Mouse (Mus musculus) CH12.LX (cell line): ENCODE measurements around the gene Tuba8. TPM values are rescaled to one million over a fixed set of nuclear protein-coding genes. Genes with fewer than 3 reads are reported as not detected.

Source experiments
- DNase-seq: peaks from one replicate; pipeline ENCODE4 v3.0.0-alpha.2; 2013; ENCODE audit errors: extremely low read depth
- H3K27ac ChIP-seq: 2 replicates; pipeline ENCODE4 v1.5.1; 2012; ENCODE audit warnings: low read depth, mild to moderate bottlenecking, control low read depth, moderate library complexity; ENCODE audit not compliant: insufficient read depth
- H3K27me3 ChIP-seq: replicated peaks from 2 replicates; pipeline ENCODE3; 2012; ENCODE audit warnings: inconsistent platforms
- H3K36me3 ChIP-seq, 2 experiments: replicated peaks in 1 of 2; 2 replicates each; pipeline versions ENCODE3 to v1.6.1; 2012; ENCODE audit warnings: inconsistent platforms in 1 of 2, low read length in 1 of 2, mild to moderate bottlenecking in 1 of 2, mixed read lengths in 1 of 2, moderate library complexity in 1 of 2; ENCODE audit not compliant: control insufficient read depth in 1 of 2, insufficient read depth in 1 of 2
- H3K4me1 ChIP-seq, 2 experiments: 2 replicates each; pipeline ENCODE4 v1.6.1; 2012; ENCODE audit warnings: inconsistent platforms in 1 of 2, moderate library complexity in 1 of 2; ENCODE audit not compliant: insufficient read depth in 2 of 2, control insufficient read depth in 1 of 2
- H3K4me2 ChIP-seq: 2 replicates; pipeline ENCODE4 v1.6.1; 2012; ENCODE audit warnings: low read depth, mild to moderate bottlenecking, control low read depth; ENCODE audit not compliant: poor library complexity, insufficient read depth, severe bottlenecking
- H3K4me3 ChIP-seq, 3 experiments: fragments of 150-350 bp in 1 of 3; sonication (generic) in 1 of 3; replicated peaks in 1 of 3; 2 replicates each; pipeline versions ENCODE3 to v1.5.1; 2011 to 2012; ENCODE audit warnings: low read depth in 2 of 3, low read length in 2 of 3, mild to moderate bottlenecking in 2 of 3, moderate library complexity in 2 of 3, control low read depth in 1 of 3, improper control_type of control experiment in 1 of 3, inconsistent platforms in 1 of 3, mixed read lengths in 1 of 3; ENCODE audit not compliant: poor library complexity in 1 of 3
- H3K79me2 ChIP-seq: replicated peaks from 2 replicates; pipeline ENCODE4 v1.6.1; 2012; ENCODE audit warnings: mild to moderate bottlenecking, moderate library complexity; ENCODE audit not compliant: control insufficient read depth, poor library complexity, insufficient read depth, severe bottlenecking; ENCODE audit errors: extremely low read depth
- H3K9ac ChIP-seq: 2 replicates; pipeline ENCODE4 v1.6.1; 2012; ENCODE audit warnings: low read depth, mild to moderate bottlenecking, control low read depth, moderate library complexity; ENCODE audit not compliant: insufficient read depth
- H3K9me3 ChIP-seq: replicated peaks from 2 replicates; pipeline ENCODE3; 2012; ENCODE audit warnings: low read length, inconsistent platforms, mixed read lengths
- CHD1 ChIP-seq: IDR thresholded peaks from 2 replicates; pipeline ENCODE4 v1.6.1; 2012; ENCODE audit warnings: low read depth, low read length, improper control_type of control experiment, inconsistent platforms
- CHD2 ChIP-seq: IDR thresholded peaks from 2 replicates; pipeline ENCODE4 v1.6.1; 2011; ENCODE audit warnings: low read length, improper control_type of control experiment
- CTCF ChIP-seq, 2 experiments: IDR thresholded peaks in 1 of 2; conservative IDR thresholded peaks in 1 of 2; 2 replicates each; pipeline ENCODE4 v1.5.1; 2011 to 2012; ENCODE audit warnings: low read depth in 2 of 2, low read length in 2 of 2, improper control_type of control experiment in 1 of 2, inconsistent platforms in 1 of 2, mild to moderate bottlenecking in 1 of 2, moderate library complexity in 1 of 2
- GABPA ChIP-seq: IDR thresholded peaks from 2 replicates; pipeline ENCODE4 v1.6.1; 2012; ENCODE audit warnings: low read depth, low read length, improper control_type of control experiment, inconsistent platforms; ENCODE audit not compliant: insufficient replicate concordance
- HCFC1 ChIP-seq: IDR thresholded peaks from 2 replicates; pipeline ENCODE4 v1.6.1; 2012; ENCODE audit warnings: low read depth, mild to moderate bottlenecking, inconsistent platforms, low read length, improper control_type of control experiment
- MAFK ChIP-seq: IDR thresholded peaks from 2 replicates; pipeline ENCODE4 v1.6.1; 2011; ENCODE audit warnings: low read length, improper control_type of control experiment; ENCODE audit not compliant: insufficient replicate concordance
- MXI1 ChIP-seq: IDR thresholded peaks from 2 replicates; pipeline ENCODE4 v1.6.1; 2011; ENCODE audit warnings: mild to moderate bottlenecking, low read depth, low read length, improper control_type of control experiment
- MYC ChIP-seq: IDR thresholded peaks from 2 replicates; pipeline ENCODE4 v1.6.1; 2011; ENCODE audit warnings: low read depth, mild to moderate bottlenecking, improper control_type of control experiment, low read length
- PAX5 ChIP-seq: IDR thresholded peaks from 2 replicates; pipeline ENCODE4 v1.6.1; 2012; ENCODE audit warnings: low read length, inconsistent platforms, mixed read lengths
- POLR2A ChIP-seq: IDR thresholded peaks from 2 replicates; pipeline ENCODE4 v1.6.1; 2011; ENCODE audit warnings: low read depth, mild to moderate bottlenecking, improper control_type of control experiment, low read length
- POLR2AphosphoS2 ChIP-seq: IDR thresholded peaks from 2 replicates; pipeline ENCODE4 v1.6.1; 2011; ENCODE audit warnings: low read depth, low read length, improper control_type of control experiment
- RAD21 ChIP-seq: IDR thresholded peaks from 2 replicates; pipeline ENCODE4 v1.6.1; 2011; ENCODE audit warnings: low read depth, mild to moderate bottlenecking, low read length, improper control_type of control experiment, moderate library complexity
- RCOR1 ChIP-seq: conservative IDR thresholded peaks from 2 replicates; pipeline ENCODE4 v1.6.1; 2012; ENCODE audit warnings: low read depth, mild to moderate bottlenecking, inconsistent platforms, low read length, improper control_type of control experiment
- SMC3 ChIP-seq: IDR thresholded peaks from 2 replicates; pipeline ENCODE4 v1.6.1; 2011; ENCODE audit warnings: low read depth, low read length, improper control_type of control experiment
- TBP ChIP-seq: conservative IDR thresholded peaks from 2 replicates; pipeline ENCODE4 v1.6.1; 2011; ENCODE audit warnings: low read depth, low read length, improper control_type of control experiment
- ZC3H11A ChIP-seq: IDR thresholded peaks from 2 replicates; pipeline ENCODE4 v1.6.1; 2012; ENCODE audit warnings: low read depth, mild to moderate bottlenecking, inconsistent platforms, low read length, improper control_type of control experiment
- ZKSCAN1 ChIP-seq: IDR thresholded peaks from 2 replicates; pipeline ENCODE4 v1.6.1; 2012; ENCODE audit warnings: low read depth, inconsistent platforms, low read length, improper control_type of control experiment, borderline replicate concordance
- ZMIZ1 ChIP-seq: IDR thresholded peaks from 2 replicates; pipeline ENCODE4 v1.6.1; 2012; ENCODE audit warnings: low read depth, mild to moderate bottlenecking, inconsistent platforms, low read length, improper control_type of control experiment
- ZNF384 ChIP-seq: IDR thresholded peaks from 2 replicates; pipeline ENCODE4 v1.6.1; 2012; ENCODE audit warnings: low read depth, low read length, improper control_type of control experiment, inconsistent platforms
- dilution Hi-C: fragments of 300-500 bp; cut with MboI; formaldehyde crosslinking; loops from 2 replicates; pipeline ENCODE4 v1.14.3; 2020; ENCODE audit warnings: low sequenced_read_pairs; ENCODE audit not compliant: extremely low pct_unique_long_range_greater_than_20kb, extremely low pct_ligation_motif_present
- in situ Hi-C: fragments of 300-500 bp; cut with MboI; formaldehyde crosslinking; loops from 3 replicates; pipeline ENCODE4 v1.14.3; 2019; ENCODE audit warnings: low sequenced_read_pairs, low pct_ligation_motif_present, low pct_unique_long_range_greater_than_20kb, mixed read lengths
- polyA plus RNA-seq: library from polyadenylated mRNA; unstranded; fragments of >175 nt; gene quantifications from 2 replicates; pipeline ENCODE4 v1.2.1, GENCODE M21; 2012; ENCODE audit warnings: low read depth; ENCODE audit not compliant: insufficient read length
- total RNA-seq, 2 experiments: library from RNA; depleted of rRNA; stranded (reverse); fragments of 300-350 nt in 1 of 2; fragments of >200 nt in 1 of 2; gene quantifications; 2 replicates each; pipeline ENCODE4 v1.2.3; 2012 to 2014

Gene Tuba8
- total and polyA plus RNA-seq, 3 experiments: not detected

GRCm38 (mm10) chr6:121177118-121177708, 33.3 kb upstream of the Tuba8 start:
- TF ChIP-seq ZKSCAN1: no peak
- no peak for TF ChIP-seq ZC3H11A
- no peak for TF ChIP-seq POLR2A
- no peak for TF ChIP-seq ZMIZ1
- TF ChIP-seq MXI1: no peak
- no peak for TF ChIP-seq HCFC1
- no peak for TF ChIP-seq MAFK
- no peak for TF ChIP-seq CTCF (conservative IDR thresholded peaks at IDR 0.05 in 1 of 2, IDR thresholded peaks at IDR 0.05 in 1 of 2; ENCODE audit: low read depth in 2 of 2, low read length in 2 of 2)
- no peak for TF ChIP-seq POLR2AphosphoS2
- no peak for TF ChIP-seq RCOR1
- no peak for TF ChIP-seq GABPA
- no peak for TF ChIP-seq MYC
- no peak for TF ChIP-seq CHD2
- no peak overlapping the region for H3K27ac ChIP-seq
- no peaks in the 10 kb centered on the region for H3K9me3 ChIP-seq
- H3K4me3 ChIP-seq: no peak overlapping the region
- peaks cover 4% of the 10 kb centered on the region for H3K27me3 ChIP-seq
- no peak for DNase-seq
- H3K36me3 ChIP-seq: no peaks in the 10 kb centered on the region
- H3K4me1 ChIP-seq: peaks cover 11 to 31% of the 10 kb centered on the region in 2 experiments
- in situ Hi-C loops: loop anchor here (5.0 kb wide), 3 partner anchors 45 to 275 kb away; partner anchors contain the start of gene Mical3
- no peak overlapping the region for H3K4me2 ChIP-seq
- H3K79me2 ChIP-seq: no peaks in the 10 kb centered on the region
- dilution Hi-C loops: no loop called here
- H3K9ac ChIP-seq: no peak overlapping the region

DNA sequence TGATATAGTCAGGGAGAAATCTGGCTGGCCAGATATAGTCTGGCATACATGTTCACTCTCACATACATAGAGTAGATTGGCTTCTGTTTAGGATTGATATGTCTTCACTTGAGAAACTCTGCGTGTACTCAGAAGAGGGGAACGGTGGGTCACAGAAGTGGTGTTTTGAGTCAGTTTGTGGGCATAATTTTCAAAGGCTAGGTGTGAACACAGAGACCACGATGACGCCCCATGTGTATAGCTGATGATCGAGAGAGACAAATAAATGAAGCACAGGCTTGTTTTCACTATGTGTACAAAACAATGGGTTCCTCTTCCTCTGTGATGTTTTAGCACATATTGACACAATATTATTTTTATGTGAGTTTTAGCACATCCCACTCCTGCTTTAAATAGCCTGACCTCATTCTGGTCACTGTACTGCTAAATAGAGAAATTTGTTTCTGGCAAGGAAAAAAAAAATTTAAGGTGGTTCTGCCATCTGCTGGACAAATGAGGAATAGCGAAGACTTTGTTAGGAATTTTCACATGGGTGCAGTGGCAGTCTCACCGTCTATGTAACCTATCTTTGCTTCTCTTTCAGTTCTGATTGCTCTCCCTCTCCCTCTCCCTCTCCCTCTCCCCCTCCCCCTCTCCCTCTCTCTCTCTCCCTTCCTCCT, 31.7 kb upstream of the Tuba8 start:
- no peak overlapping the region for H3K27ac ChIP-seq
- dilution Hi-C loops: no loop called here
- H3K9ac ChIP-seq: no peak overlapping the region
- peaks cover 11 to 33% of the 10 kb centered on the region in 2 experiments for H3K4me1 ChIP-seq
- no peak for TF ChIP-seq CHD1
- TF ChIP-seq HCFC1: no peak
- TF ChIP-seq PAX5: no peak
- TF ChIP-seq CTCF (conservative IDR thresholded peaks at IDR 0.05 in 1 of 2, IDR thresholded peaks at IDR 0.05 in 1 of 2; ENCODE audit: low read depth in 2 of 2, low read length in 2 of 2): peak; percentile 50 to 84; a peak in 3 of 4 replicates
- TF ChIP-seq SMC3: peak; percentile 86
- TF ChIP-seq RAD21: peak; percentile 88
- no peak for TF ChIP-seq TBP
- no peak for TF ChIP-seq MXI1
- TF ChIP-seq ZC3H11A: peak; percentile 84
- TF ChIP-seq ZNF384: peak; percentile 56; the same call in 1 of the 2 replicates
- H3K79me2 ChIP-seq: no peaks in the 10 kb centered on the region
- peaks cover 4% of the 10 kb centered on the region for H3K27me3 ChIP-seq
- in situ Hi-C loops: loop anchor here (5.0 kb wide), 3 partner anchors 47 to 277 kb away; partner anchors contain the start of gene Mical3
- H3K36me3 ChIP-seq: no peaks in the 10 kb centered on the region
- H3K9me3 ChIP-seq: no peaks in the 10 kb centered on the region
- peak overlapping the region; percentile 42; the same call in 1 of the 2 replicates for H3K4me2 ChIP-seq
- H3K4me3 ChIP-seq: no peak overlapping the region
- peak; percentile 66 for DNase-seq
